Mouse (Mus musculus): ENCODE measurements around the gene Apoc4. TPM values are rescaled to one million over a fixed set of nuclear protein-coding genes. Genes with fewer than 3 reads are reported as not detected.
A peak's percentile ranks its signal among the peaks of the same experiment; 100 is the strongest.

Apoc4 gene
- polyA plus RNA-seq, 1 experiment from 2014 or later = not detected

DNA sequence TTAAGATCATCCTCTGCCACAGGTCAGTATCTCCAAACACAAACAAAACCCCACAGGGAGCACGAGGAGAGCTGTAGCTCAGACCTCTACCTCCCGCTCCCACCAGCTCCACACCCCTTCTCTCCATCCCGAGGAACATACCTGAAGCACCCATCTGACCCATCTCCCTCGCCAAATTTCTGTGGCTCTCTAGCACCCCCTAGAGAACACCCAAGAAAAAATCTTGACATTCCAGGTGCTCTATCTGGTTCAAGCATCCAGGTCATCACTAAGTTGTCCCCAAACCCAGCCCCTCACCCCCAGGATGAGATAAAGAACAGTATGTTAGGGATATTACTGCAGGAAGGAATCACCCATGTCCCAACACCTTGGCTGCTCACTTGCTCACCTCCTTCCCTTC lies 31.9 kb upstream of the Apoc4 start:
- Histone ChIP-seq H3K36me3 (peaks cover 72% of the 10 kb centered on the region), H3K27ac (no peak overlapping the region), H3K27me3 (ENCODE audit: low read depth, poor library complexity, severe bottlenecking) (no peaks in the 10 kb centered on the region), H3K4me1 (peaks cover 18% of the 10 kb centered on the region), H3K4me3 (no peak overlapping the region), H3K9me3 (replicated peaks) (no peaks in the 10 kb centered on the region)
- 61% methylated on average over 4 of the region's 4 CpGs for WGBS
- DNase-seq (ENCODE audit: low spot score) = no peak

DNA sequence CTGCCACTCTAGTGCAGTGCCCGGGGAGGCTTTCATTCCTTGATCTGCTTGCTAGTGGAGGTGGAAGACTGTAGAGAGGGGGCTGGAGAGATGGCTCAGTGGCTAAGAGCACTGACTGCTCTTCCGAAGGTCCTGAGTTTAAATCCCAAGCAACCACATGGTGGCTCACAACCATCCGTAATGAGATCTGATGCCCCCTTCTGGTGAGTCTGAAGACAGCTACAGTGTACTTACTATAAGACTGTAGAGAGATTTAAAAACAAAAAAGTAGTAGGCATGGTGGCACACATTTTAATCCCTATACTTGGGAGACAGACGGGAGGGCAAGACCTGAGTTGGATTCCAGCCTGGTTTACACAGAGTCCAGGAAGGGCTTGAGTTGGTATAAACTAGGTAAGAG lies 31.1 kb upstream of the Apoc4 start:
- Histone ChIP-seq H3K27ac (no peak overlapping the region), H3K9me3 (replicated peaks) (no peaks in the 10 kb centered on the region), H3K27me3 (ENCODE audit: low read depth, poor library complexity, severe bottlenecking) (no peaks in the 10 kb centered on the region), H3K4me1 (peaks cover 18% of the 10 kb centered on the region), H3K4me3 (no peak overlapping the region), H3K36me3 (peaks cover 75% of the 10 kb centered on the region)
- 91% methylated on average over 4 of the region's 4 CpGs for WGBS
- DNase-seq (ENCODE audit: low spot score) = no peak

DNA sequence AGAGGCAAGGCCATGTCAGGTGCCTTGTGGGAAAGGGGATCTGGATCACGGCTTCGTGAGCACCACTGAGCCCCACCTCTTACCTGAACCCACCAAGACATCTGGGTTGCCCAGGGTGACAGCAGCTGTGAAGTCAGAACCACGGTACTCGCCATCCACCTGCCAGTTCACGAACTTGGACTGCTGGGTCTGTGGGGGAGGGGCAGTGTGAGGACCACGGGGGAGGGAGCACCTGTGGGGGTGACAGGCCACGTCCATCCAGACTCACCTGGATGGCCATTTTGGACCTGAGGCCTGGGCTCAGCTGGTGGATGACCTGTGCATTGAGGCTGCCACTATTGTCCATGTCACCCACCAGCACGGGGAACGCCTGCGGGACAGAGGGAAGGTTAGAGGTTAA lies 29.4 kb upstream of the Apoc4 start:
- no peak overlapping the region for H3K4me3 ChIP-seq
- no peak overlapping the region for H3K27ac ChIP-seq
- H3K36me3 ChIP-seq = peaks cover 82% of the 10 kb centered on the region
- peaks cover 11% of the 10 kb centered on the region for H3K4me1 ChIP-seq
- WGBS = 93% methylated on average over 10 of the region's 10 CpGs
- DNase-seq (ENCODE audit: low spot score) = no peak
- H3K27me3 ChIP-seq (ENCODE audit: low read depth, poor library complexity, severe bottlenecking) = no peaks in the 10 kb centered on the region
- H3K9me3 ChIP-seq (replicated peaks) = no peaks in the 10 kb centered on the region

DNA sequence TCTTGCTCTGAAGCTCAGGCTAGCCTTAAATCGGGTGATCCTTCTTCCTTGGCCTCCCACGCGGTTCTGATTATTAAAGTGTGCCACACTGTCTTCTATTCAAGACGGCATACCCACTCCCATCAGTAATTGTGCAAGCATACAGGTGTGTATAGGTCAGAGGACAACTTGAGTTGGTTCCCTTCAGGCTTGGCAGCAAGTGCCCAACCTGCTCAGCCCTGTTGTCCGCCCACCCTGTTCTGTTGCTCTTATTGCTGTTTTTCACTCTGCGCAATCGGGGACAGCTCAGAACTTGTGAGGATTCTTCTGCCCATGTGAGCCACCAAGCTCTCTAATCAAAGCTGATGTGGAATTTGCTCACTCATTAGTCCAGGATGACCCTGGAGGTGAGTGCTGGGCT lies 24.0 kb upstream of the Apoc4 start:
- H3K27me3 ChIP-seq (ENCODE audit: low read depth, poor library complexity, severe bottlenecking) = no peaks in the 10 kb centered on the region
- no peaks in the 10 kb centered on the region for H3K9me3 ChIP-seq (replicated peaks)
- DNase-seq (ENCODE audit: low spot score) = no peak
- H3K27ac ChIP-seq = no peak overlapping the region
- peaks cover 87% of the 10 kb centered on the region for H3K36me3 ChIP-seq
- H3K4me3 ChIP-seq = no peak overlapping the region
- peaks cover 11% of the 10 kb centered on the region for H3K4me1 ChIP-seq
- WGBS = 95% methylated on average over 7 of the region's 7 CpGs

DNA sequence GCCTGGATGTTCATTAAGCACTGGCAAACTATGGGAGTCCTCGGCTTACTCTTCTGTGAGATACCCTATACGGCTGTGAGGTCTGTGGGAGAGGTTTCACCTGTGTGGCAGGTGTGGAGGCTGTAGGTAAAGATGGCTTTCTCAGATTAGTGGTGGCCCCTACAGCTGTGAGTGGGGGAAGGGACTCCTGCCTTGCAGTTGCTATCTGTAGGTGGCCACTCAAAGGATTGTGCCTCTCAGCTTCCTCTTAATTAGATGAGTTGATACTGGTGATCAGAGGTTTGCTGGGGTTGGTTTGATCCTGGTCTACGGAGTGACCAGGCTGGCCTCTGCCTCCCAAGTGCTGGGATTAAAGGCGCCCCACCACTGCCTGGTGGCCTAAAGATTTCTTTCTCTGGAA lies 23.2 kb upstream of the Apoc4 start:
- no peak overlapping the region for H3K4me3 ChIP-seq
- no peak overlapping the region for H3K27ac ChIP-seq
- peaks cover 79% of the 10 kb centered on the region for H3K36me3 ChIP-seq
- DNase-seq (ENCODE audit: low spot score) = no peak
- whole genome bisulfite sequencing = 92% methylated on average over 4 of the region's 4 CpGs
- no peaks in the 10 kb centered on the region for H3K27me3 ChIP-seq (ENCODE audit: low read depth, poor library complexity, severe bottlenecking)
- no peaks in the 10 kb centered on the region for H3K9me3 ChIP-seq (replicated peaks)
- H3K4me1 ChIP-seq = peaks cover 16% of the 10 kb centered on the region

DNA sequence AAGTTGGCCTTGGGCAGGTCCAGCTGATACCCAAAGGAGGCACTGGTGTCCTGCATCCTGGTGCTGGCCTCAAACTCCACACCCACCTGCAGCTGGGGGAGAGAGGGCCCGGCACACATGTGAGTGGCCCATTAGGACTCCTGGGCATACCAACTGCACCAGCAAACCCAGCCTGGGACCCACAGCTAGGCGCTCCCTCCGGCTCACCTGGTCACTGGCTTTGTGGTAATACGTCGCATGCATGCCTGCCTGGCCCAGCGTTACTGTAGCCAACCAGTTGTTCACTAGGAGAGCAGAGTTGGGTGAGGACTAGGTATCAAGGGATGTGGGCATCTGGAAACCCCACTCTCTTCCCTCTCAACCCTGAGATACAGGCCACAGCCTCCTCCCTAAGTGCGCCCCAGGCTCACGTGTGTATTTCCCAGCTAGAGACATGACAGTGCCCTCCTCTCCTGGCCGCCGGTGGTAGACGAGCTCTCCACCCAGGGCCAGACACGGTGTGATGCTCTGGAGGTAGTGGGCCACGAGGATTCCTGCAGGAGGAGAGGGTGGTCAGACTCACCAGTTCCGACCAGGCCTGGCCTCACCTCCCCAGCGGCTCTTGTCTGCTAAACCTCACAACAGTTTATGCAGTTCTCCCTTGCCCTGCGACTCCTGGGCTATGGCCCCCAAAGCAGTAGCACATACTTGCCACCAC lies 21.7 kb upstream of the Apoc4 start:
- Histone ChIP-seq H3K27me3 (ENCODE audit: low read depth, poor library complexity, severe bottlenecking) (no peaks in the 10 kb centered on the region), H3K9me3 (replicated peaks) (no peaks in the 10 kb centered on the region), H3K4me3 (no peak overlapping the region), H3K36me3 (peaks cover 65% of the 10 kb centered on the region), H3K27ac (no peak overlapping the region), H3K4me1 (peaks cover 31% of the 10 kb centered on the region)
- WGBS = 95% methylated on average over 16 of the region's 16 CpGs
- no peak for DNase-seq (ENCODE audit: low spot score)

DNA sequence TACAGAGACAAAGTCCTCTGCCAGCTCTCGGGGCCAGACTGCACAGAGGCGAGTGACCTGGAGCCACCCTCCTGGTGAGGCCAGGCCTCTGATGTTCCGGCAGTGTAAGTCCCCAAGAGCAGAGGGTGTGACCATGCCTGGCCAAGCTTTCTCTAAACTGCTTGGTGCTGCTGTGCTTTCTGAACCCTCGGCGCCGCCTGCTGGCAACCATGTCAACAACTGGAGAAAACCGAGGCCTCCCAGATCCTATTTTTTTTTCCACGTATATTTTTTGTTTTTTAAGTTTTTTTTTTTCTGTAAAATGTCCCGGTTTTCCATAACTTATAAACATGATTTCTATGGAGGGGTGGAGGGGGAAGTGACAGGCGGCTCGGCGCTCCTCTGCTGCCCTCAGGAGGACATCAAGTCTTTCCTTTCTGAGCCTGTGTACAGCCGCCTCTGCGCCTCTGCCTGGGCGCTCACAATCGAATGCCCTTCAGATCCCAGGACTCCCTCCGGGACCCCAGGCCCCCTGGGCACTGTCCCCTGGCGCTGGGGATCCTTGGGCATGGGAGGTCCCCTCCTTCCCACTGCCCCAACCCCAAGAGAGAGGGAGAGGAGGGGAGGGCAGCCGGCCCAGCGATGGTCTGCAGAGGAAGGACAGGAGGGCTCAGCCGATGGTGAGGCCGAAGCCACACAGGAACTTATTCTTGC lies 19.9 kb upstream of the Apoc4 start:
- peak overlapping the region; percentile 30; the same call in 1 of the 2 replicates for H3K27ac ChIP-seq
- 34% methylated on average over 22 of the region's 22 CpGs for WGBS
- no peak overlapping the region for H3K4me3 ChIP-seq
- H3K27me3 ChIP-seq (ENCODE audit: low read depth, poor library complexity, severe bottlenecking) = no peaks in the 10 kb centered on the region
- H3K36me3 ChIP-seq = peaks cover 55% of the 10 kb centered on the region
- DNase-seq (ENCODE audit: low spot score) = peak; percentile 78
- peaks cover 3% of the 10 kb centered on the region; the same call in 1 of the 2 replicates for H3K9me3 ChIP-seq (replicated peaks)
- peaks cover 34% of the 10 kb centered on the region for H3K4me1 ChIP-seq

DNA sequence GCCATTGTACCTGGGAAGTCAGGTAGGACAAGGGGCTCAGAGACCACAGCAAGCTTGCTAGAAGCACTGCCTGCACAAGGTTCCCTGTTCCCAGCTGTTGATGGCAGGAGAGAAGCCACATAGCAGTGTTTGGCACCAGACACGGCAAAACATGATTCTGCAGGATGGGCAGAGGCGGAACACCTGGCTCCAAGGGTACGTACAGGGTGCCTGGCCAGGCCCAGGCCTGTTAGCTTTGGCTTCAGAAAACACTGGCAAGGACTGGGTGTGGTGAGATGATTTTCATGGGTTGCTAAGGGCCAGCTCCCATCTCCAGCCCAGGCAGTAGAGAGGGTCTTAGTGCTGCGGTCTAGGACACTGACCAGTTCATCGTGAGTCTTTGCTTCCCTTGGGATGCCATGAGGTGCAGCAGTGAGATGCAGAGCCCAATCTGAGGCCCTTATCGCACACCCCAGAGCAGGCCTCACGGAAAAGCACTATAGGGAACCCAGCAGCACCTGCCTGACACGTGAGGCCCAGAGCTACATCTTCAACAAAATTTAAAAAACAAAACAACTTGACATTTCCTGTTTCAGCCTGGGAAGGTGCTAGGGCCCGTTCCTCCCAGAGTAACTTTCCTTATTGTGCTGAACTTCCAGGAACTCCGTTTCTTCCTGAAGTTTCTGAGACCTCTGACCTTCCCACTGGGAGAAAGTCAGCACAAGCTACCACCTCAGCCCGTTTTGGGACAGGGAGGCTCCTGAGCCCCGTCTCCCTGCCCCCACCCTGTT lies 19.2 kb upstream of the Apoc4 start:
- no peak for DNase-seq (ENCODE audit: low spot score)
- 62% methylated on average over 12 of the region's 12 CpGs for WGBS
- H3K36me3 ChIP-seq = peaks cover 55% of the 10 kb centered on the region
- peak overlapping the region; percentile 30; the same call in 1 of the 2 replicates for H3K27ac ChIP-seq
- H3K4me3 ChIP-seq = no peak overlapping the region
- peaks cover 3% of the 10 kb centered on the region; the same call in 1 of the 2 replicates for H3K9me3 ChIP-seq (replicated peaks)
- peaks cover 34% of the 10 kb centered on the region for H3K4me1 ChIP-seq
- no peaks in the 10 kb centered on the region for H3K27me3 ChIP-seq (ENCODE audit: low read depth, poor library complexity, severe bottlenecking)

DNA sequence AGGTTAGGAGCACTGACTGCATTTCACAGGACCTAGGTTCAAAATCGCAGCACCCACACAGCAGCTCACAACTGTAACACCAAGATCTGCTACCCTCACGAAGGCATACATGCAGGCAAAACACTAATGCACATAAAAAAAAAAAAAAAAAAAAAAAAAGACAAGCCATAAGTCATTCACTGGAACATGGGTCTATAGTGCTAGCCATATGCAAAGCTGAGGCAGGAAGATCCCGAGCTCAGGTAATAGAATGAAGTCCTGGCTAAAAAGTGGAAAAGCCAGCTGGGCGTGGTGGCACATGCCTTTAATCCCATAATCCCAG lies 18.5 kb upstream of the Apoc4 start:
- H3K27me3 ChIP-seq (ENCODE audit: low read depth, poor library complexity, severe bottlenecking) = no peaks in the 10 kb centered on the region
- 77% methylated on average over 4 of the region's 4 CpGs for WGBS
- peaks cover 3% of the 10 kb centered on the region; the same call in 1 of the 2 replicates for H3K9me3 ChIP-seq (replicated peaks)
- no peak for DNase-seq (ENCODE audit: low spot score)
- peaks cover 48% of the 10 kb centered on the region for H3K36me3 ChIP-seq
- no peak overlapping the region for H3K4me3 ChIP-seq
- peaks cover 34% of the 10 kb centered on the region for H3K4me1 ChIP-seq
- H3K27ac ChIP-seq = no peak overlapping the region

DNA sequence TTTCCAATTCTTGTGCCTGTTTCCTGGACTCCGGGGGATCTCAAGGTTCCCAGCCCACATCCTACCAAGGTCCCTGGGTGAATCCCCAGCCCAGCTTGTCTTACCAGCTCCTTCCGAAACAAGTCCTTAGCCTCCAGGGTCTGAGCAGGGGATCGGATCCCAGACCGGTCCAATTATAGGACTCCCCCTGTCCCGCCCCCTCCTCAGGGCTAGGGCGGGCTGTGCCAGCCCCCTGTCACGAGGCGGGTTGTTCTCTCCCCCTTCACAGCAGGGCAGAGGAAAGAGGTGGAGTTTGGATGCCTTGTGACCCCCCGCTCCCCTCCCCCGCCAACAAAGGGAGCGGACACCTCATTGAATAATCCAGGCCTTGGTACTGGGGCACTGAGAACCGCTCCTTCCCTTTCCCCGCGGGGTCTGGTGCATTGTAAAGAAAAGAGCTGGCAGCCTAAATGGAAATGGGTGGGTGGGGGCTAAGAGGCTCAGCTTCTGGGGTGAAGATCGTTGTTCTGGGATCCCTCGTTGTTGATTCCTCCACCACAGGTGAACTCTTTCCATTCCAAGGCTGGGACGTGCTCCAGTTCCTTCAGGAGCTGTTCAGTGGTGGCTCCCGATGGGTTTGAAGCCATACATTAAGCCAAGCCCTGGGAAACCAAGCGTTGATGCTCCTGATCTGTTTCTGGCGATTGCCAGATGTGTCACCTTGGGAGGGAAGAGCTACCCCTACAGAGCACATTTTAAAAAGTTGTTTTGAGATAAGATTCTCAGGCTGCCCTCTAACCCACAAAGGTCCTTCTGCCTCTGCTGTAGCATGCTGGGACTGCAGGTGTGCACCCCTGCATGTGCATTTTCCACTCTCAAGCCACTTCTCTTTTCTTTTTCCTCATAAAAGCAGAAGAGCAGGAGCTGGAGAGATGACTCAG lies 17.9 kb upstream of the Apoc4 start, which contains the start of gene Apoe:
Gene Apoe (minus strand): TSS at position 282 of the 920 bp plus-strand sequence.
- DNase-seq (ENCODE audit: low spot score) = peak; percentile 63
- Histone ChIP-seq H3K27me3 (ENCODE audit: low read depth, poor library complexity, severe bottlenecking) (no peaks in the 10 kb centered on the region), H3K27ac (peak within 1 kb of the TSS; percentile 73), H3K4me1 (peaks cover 34% of the 10 kb centered on the region), H3K4me3 (peak within 1 kb of the TSS; percentile 50), H3K9me3 (replicated peaks) (peaks cover 3% of the 10 kb centered on the region; the same call in 1 of the 2 replicates), H3K36me3 (peaks cover 42% of the 10 kb centered on the region)
- 3% methylated on average over 20 of the region's 20 CpGs for WGBS

DNA sequence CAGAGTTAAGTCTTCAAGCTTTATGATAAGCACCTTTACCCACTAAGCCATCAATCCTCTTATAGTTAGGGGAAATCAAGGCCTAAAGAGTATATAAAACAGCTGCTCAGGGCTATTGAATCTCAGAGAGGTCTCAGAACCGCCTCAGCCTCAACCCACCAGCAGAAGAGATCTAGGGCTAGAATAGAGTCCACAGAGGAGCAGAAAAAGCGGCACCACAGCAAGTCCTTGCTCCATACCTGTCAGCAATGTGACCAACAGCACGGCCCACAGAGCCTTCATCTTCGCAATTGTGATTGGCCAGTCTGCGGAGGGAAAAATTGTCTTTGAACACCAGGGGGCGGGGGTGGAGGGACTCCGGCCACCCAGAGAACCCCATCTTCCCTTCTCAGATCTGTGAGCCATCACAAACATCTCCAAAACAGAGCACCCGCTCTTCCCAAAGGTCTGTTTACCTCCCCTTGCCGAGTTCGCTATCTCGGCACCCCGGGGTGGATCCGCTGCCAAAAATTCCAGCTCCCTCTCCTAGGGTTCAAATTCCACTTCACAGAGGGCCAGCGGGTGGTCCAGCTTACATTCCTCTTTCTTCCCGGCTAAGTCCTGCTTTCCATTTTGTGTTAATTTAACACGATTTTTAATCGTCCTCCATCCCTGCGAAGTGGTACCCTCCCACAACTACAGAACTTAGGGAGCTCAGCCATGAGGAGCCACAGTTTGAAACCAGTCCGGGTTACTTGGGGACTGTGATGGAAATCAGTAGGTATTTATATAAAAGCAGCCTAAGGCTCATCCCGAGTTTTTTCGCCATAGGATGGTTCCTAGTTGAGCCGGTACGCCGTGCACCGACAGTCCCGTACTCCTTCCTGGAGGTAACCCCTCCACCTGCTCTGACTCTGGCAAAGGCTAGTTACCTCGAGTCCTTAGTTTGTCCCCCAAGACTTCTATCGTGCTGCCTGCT lies 16.9 kb upstream of the Apoc4 start:
- H3K4me1 ChIP-seq = peaks cover 39% of the 10 kb centered on the region
- H3K4me3 ChIP-seq = peak overlapping the region; percentile 50
- DNase-seq (ENCODE audit: low spot score) = peak; percentile 63
- H3K27ac ChIP-seq = peak overlapping the region; percentile 73
- peaks cover 33% of the 10 kb centered on the region for H3K36me3 ChIP-seq
- 3% methylated on average over 28 of the region's 28 CpGs for WGBS
- H3K27me3 ChIP-seq (ENCODE audit: low read depth, poor library complexity, severe bottlenecking) = no peaks in the 10 kb centered on the region
- H3K9me3 ChIP-seq (replicated peaks) = peaks cover 3% of the 10 kb centered on the region; the same call in 1 of the 2 replicates
